Mouse (Mus musculus) liver, embryonic 13.5 days (tissue): ENCODE results near the gene Ptk7. TPM values are rescaled to one million over a fixed set of nuclear protein-coding genes. Genes with fewer than 3 reads are reported as not detected.

Experiments
- ATAC-seq: fragments of 200-750 bp; cut with Nextera tagmentation; 2 replicates; pipeline ENCODE4 v1.8.0; 2017; ENCODE audit warnings: low read depth, mild to moderate bottlenecking, moderate number of reproducible peaks, moderate library complexity
- DNase-seq: peaks from one replicate; pipeline ENCODE4 v3.0.0; 2022
- H3K27ac ChIP-seq: fragments of 300-500 bp; sonication (generic); 2 replicates; pipeline ENCODE4 v1.5.1; 2015; ENCODE audit warnings: moderate library complexity, mild to moderate bottlenecking, inconsistent platforms
- H3K27me3 ChIP-seq: fragments of 300-500 bp; sonication (generic); 2 replicates; pipeline ENCODE4 v1.6.1; 2015; ENCODE audit warnings: mild to moderate bottlenecking, inconsistent platforms
- H3K36me3 ChIP-seq: fragments of 300-500 bp; sonication (generic); 2 replicates; pipeline ENCODE4 v1.6.1; 2015; ENCODE audit warnings: mild to moderate bottlenecking, inconsistent platforms
- H3K4me1 ChIP-seq: fragments of 300-500 bp; sonication (generic); replicated peaks from 2 replicates; pipeline ENCODE4 v1.6.1; 2015; ENCODE audit warnings: inconsistent platforms
- H3K4me2 ChIP-seq: fragments of 300-500 bp; sonication (generic); 2 replicates; pipeline ENCODE4 v1.6.1; 2015; ENCODE audit warnings: inconsistent platforms, mild to moderate bottlenecking, moderate library complexity
- H3K4me3 ChIP-seq: fragments of 300-500 bp; sonication (generic); replicated peaks from 2 replicates; pipeline ENCODE4 v1.5.1; 2015; ENCODE audit warnings: mild to moderate bottlenecking, inconsistent platforms
- H3K9ac ChIP-seq: fragments of 300-500 bp; sonication (generic); 2 replicates; pipeline ENCODE4 v1.6.1; 2015; ENCODE audit warnings: mild to moderate bottlenecking, inconsistent platforms
- H3K9me3 ChIP-seq: fragments of 300-500 bp; sonication (generic); replicated peaks from 2 replicates; pipeline ENCODE4 v1.6.1; 2016; ENCODE audit warnings: inconsistent platforms
- WGBS: fragments of 180-500 bp; shearing (Covaris S2); methylation state at CpG from one replicate; pipeline ENCODE4 v1.1.7; 2015; ENCODE audit not compliant: insufficient replicate concordance; 5-methylcytosine and 5-hydroxymethylcytosine counted together
- polyA plus RNA-seq: library from polyadenylated mRNA; unstranded; fragments of >200 nt; fragmentation: Nextera tagmentation; extraction: Ambion mirVana; gene quantifications from 2 replicates; pipeline ENCODE4 v1.2.1, GENCODE M21; 2015

The Ptk7 gene
- 8.0 and 9.1 TPM in 2 replicates for polyA plus RNA-seq

DNA sequence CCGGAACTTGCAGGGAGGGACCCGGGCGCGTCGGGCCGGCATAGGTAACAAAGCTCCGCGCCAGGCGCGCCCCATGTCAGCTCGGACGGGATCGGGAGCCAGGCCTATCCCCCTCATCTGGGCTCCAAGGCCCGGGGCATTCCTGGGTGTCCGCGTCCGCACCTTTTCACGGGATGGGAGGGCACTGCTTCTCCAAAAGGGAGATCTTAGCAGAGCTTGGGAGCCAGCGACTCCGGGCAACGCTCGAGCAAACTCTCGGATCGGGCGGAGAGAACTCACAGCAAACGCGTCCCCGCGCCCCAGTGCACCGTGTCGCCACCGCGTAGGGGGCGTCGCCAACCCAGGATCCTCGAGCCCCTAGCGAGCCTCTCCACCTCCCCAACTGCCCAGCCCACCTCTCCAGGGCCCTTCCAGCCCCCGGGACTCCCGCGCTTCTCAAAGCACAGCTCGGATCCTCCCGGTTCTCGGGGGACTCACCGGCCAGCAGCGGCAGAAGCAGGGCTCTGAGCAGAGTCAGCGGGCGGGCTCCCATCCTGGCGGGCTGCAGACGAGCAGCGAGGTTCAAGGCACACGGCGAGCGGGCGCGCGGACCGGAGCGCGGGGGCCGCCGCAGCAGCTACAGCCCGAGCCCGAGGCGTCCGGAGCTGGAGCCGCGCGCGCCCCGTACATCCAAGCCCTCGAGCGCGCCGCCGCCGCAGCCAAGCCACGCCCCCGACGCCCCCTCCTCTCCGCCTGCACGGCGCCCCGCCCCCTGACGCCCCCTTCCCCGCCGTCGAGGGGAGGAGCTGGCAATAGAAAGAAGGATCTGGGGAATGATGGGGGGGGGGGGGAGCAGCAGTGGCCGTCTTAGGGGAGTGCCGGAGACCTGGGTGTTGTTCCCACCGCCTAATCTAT, at the start of gene Ptk7:
Gene Ptk7 (minus strand): TSS at position 714 of the 894 bp plus-strand sequence.
- H3K4me2 ChIP-seq = peak within 1 kb of the TSS; percentile 70
- H3K27me3 ChIP-seq = peaks cover 58% of the 10 kb centered on the region
- ATAC-seq = peak; percentile 34; the same call in 1 of the 2 replicates
- under 1% methylated on average over 63 of the region's 90 CpGs for WGBS
- peaks cover 32% of the 10 kb centered on the region for H3K4me1 ChIP-seq
- H3K9me3 ChIP-seq = no peaks in the 10 kb centered on the region
- peak within 1 kb of the TSS; percentile 50; the same call in 1 of the 2 replicates for H3K27ac ChIP-seq
- no peak for DNase-seq
- peak within 1 kb of the TSS; percentile 64 for H3K4me3 ChIP-seq
- H3K36me3 ChIP-seq = no peaks in the 10 kb centered on the region
- peak within 1 kb of the TSS; percentile 70 for H3K9ac ChIP-seq

DNA sequence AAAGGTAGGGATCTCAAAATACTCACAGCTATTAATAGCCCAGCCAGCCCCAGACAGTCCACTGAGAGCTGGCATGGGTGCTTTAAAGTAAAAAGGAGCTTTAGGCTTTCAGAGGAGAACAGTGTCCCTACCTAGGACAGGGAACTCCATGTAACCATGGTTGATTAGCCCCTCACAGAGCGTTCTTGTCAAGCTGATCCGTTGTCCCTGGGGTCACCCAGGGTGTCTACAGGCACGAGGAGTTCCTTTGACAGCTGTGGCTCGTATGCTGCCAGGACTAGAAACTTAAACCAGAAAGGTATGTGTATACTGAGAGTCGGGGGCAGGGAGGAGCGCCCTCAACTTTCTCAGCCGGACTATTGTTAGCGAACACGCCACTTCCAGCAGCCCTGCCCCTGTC, 49.6 kb upstream of the Ptk7 start:
- H3K4me2 ChIP-seq = peak overlapping the region; percentile 98
- peak overlapping the region; percentile 92 for H3K4me3 ChIP-seq
- peaks cover 55% of the 10 kb centered on the region for H3K36me3 ChIP-seq
- H3K4me1 ChIP-seq = peaks cover 48% of the 10 kb centered on the region
- no peaks in the 10 kb centered on the region for H3K9me3 ChIP-seq
- H3K9ac ChIP-seq = peak overlapping the region; percentile 90
- WGBS = 66% methylated on average over 9 of the region's 9 CpGs
- no peaks in the 10 kb centered on the region for H3K27me3 ChIP-seq
- no peak for DNase-seq
- H3K27ac ChIP-seq = peak overlapping the region; percentile 90
- ATAC-seq = no peak

GRCm38 (mm10) chr17:46678416-46678815, 49.1 kb upstream of the Ptk7 start, which contains the start of gene Mea1:
Gene Mea1, plus strand, starts transcription at chr17:46678793.
- H3K9me3 ChIP-seq = no peaks in the 10 kb centered on the region
- no peaks in the 10 kb centered on the region for H3K27me3 ChIP-seq
- WGBS = 82% methylated on average over 8 of the region's 9 CpGs
- peak within 1 kb of the TSS; percentile 90 for H3K9ac ChIP-seq
- H3K4me1 ChIP-seq = peaks cover 52% of the 10 kb centered on the region
- peak within 1 kb of the TSS; percentile 98 for H3K4me2 ChIP-seq
- ATAC-seq = no peak
- H3K27ac ChIP-seq = peak within 1 kb of the TSS; percentile 90
- H3K36me3 ChIP-seq = peaks cover 50% of the 10 kb centered on the region
- DNase-seq = no peak
- H3K4me3 ChIP-seq = peak within 1 kb of the TSS; percentile 92

GRCm38 (mm10) chr17:46674530-46675283, 45.4 kb upstream of the Ptk7 start:
- DNase-seq = no peak
- peaks cover 56% of the 10 kb centered on the region for H3K36me3 ChIP-seq
- 32% methylated on average over 15 of the region's 15 CpGs for WGBS

DNA sequence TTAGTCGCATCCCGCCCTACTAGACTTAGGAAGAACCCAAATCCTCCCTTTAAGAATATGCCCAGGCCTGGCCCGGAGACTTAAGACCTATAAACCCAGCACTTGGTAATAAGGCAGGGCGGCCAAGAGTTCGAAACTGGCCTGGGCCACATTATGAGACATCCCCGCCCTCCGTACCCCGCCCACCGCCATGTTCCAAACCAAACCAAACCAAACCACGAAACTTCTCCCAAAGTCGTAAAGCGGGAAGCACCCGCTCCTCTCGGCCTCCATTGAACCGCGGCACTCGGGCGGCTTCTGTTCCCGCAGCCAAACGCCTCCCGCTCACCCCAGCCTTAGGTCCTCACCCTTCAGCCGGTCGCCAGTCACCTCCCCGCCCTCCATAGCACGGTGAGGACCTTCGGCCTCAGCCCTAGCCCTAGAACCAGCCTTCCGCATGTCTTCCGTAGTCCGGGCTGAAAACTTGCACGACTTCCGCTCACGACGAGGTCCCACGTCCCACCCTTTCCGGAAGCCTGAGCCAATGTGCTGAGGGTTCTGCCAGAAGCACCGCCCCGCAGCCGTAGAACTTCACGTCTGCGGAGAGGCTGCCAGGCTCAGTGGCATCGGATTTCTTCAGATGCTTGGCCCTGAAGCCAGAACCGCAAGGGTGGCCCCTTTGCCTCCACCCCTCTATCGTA, 44.7 kb upstream of the Ptk7 start, which contains the start of gene Rrp36:
Gene Rrp36 (minus strand): TSS at position 503 of the 680 bp plus-strand sequence.
- ATAC-seq (peak; percentile 94), DNase-seq (peak; percentile 85)
- H3K27me3 ChIP-seq = no peaks in the 10 kb centered on the region
- H3K36me3 ChIP-seq = peaks cover 63% of the 10 kb centered on the region
- peak within 1 kb of the TSS; percentile 83 for H3K9ac ChIP-seq
- under 1% methylated on average over 43 of the region's 43 CpGs for WGBS
- H3K4me3 ChIP-seq = peak within 1 kb of the TSS; percentile 85
- H3K4me2 ChIP-seq = peak within 1 kb of the TSS; percentile 86
- H3K9me3 ChIP-seq = no peaks in the 10 kb centered on the region
- peaks cover 43% of the 10 kb centered on the region for H3K4me1 ChIP-seq
- H3K27ac ChIP-seq = peak within 1 kb of the TSS; percentile 87

More at GRCm38 (mm10) chr17:46674530-46675283, 45.4 kb upstream of the Ptk7 start:
- Histone ChIP-seq H3K4me3 (peak overlapping the region; percentile 85), H3K9ac (peak overlapping the region; percentile 83), H3K27ac (peak overlapping the region; percentile 87), H3K4me1 (peaks cover 50% of the 10 kb centered on the region), H3K4me2 (peak overlapping the region; percentile 86), H3K9me3 (no peaks in the 10 kb centered on the region), H3K27me3 (no peaks in the 10 kb centered on the region)
- peak; percentile 7; the same call in 1 of the 2 replicates for ATAC-seq

DNA sequence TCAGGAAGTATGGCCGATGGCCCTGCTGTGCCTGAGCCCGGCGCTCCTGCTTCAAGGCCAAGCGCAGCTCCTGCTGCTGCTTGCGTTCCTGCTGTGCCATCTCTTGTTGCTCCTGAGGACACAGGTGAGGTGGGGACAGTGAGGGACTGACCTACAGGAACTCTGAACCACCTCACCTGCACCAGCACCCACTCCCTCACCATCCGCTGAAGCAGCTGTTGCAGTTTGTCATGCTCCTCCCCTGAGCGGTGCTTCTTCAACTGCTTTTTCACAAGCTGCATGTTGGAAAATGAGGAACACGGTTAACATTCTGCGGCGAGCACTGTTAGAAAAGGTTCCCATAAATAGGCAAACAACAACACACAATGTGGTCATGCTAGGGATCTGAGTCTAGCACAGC, 40.6 kb upstream of the Ptk7 start:
- H3K4me1 ChIP-seq = peaks cover 25% of the 10 kb centered on the region
- H3K36me3 ChIP-seq = peaks cover 55% of the 10 kb centered on the region
- 93% methylated on average over 10 of the region's 10 CpGs for WGBS
- H3K4me3 ChIP-seq = no peak overlapping the region
- H3K9me3 ChIP-seq = no peaks in the 10 kb centered on the region
- ATAC-seq (no peak), DNase-seq (no peak)
- no peak overlapping the region; the same call in 1 of the 2 replicates for H3K27ac ChIP-seq
- no peak overlapping the region for H3K4me2 ChIP-seq
- no peaks in the 10 kb centered on the region for H3K27me3 ChIP-seq
- H3K9ac ChIP-seq = no peak overlapping the region

DNA sequence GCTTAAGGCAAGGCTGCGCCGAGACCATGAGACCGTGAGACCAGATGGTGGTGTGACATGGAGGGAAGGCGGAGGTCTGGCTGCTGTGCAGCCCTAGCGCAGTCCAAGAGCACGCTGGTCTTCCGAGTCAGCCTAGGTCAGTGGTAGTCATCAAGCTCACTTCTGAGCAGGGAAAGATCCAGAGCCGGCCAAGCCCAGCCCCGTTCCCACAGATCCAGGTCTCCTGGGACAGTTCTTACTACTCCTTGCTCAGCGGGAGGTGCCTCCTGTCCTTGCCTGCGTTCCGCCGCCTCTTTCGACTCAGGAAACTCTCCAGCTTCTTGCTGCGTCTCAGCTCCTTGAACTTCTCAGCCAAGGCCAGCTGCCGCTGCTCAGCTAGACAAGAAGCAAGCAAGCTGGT, 38.4 kb upstream of the Ptk7 start:
- Histone ChIP-seq H3K4me2 (no peak overlapping the region), H3K4me1 (peaks cover 7% of the 10 kb centered on the region), H3K4me3 (no peak overlapping the region), H3K9ac (no peak overlapping the region), H3K9me3 (no peaks in the 10 kb centered on the region), H3K27ac (no peak overlapping the region), H3K36me3 (peaks cover 71% of the 10 kb centered on the region), H3K27me3 (no peaks in the 10 kb centered on the region)
- 87% methylated on average over 16 of the region's 16 CpGs for WGBS
- ATAC-seq = no peak
- no peak for DNase-seq

GRCm38 (mm10) chr17:46662730-46663129, 33.4 kb upstream of the Ptk7 start:
- ATAC-seq (no peak), DNase-seq (no peak)
- Histone ChIP-seq H3K36me3 (peaks cover 91% of the 10 kb centered on the region), H3K4me1 (no peaks in the 10 kb centered on the region), H3K4me2 (no peak overlapping the region), H3K9ac (no peak overlapping the region), H3K27ac (no peak overlapping the region), H3K4me3 (no peak overlapping the region), H3K27me3 (no peaks in the 10 kb centered on the region), H3K9me3 (no peaks in the 10 kb centered on the region)
- 76% methylated on average over 5 of the region's 5 CpGs for WGBS

- 91% methylated on average over 12 of the region's 12 CpGs for WGBS
- no peak for DNase-seq
- H3K36me3 ChIP-seq = peaks cover 93% of the 10 kb centered on the region
- no peak overlapping the region for H3K4me3 ChIP-seq
- H3K9me3 ChIP-seq = no peaks in the 10 kb centered on the region
- ATAC-seq = no peak
- peaks cover 2% of the 10 kb centered on the region; the same call in 1 of the 2 replicates for H3K4me1 ChIP-seq
- no peak overlapping the region for H3K9ac ChIP-seq
- no peaks in the 10 kb centered on the region for H3K27me3 ChIP-seq
- H3K4me2 ChIP-seq = no peak overlapping the region
- no peak overlapping the region for H3K27ac ChIP-seq
These were observed 32.7 kb upstream of the Ptk7 start for GRCm38 (mm10) chr17:46661981-46662380.

DNA sequence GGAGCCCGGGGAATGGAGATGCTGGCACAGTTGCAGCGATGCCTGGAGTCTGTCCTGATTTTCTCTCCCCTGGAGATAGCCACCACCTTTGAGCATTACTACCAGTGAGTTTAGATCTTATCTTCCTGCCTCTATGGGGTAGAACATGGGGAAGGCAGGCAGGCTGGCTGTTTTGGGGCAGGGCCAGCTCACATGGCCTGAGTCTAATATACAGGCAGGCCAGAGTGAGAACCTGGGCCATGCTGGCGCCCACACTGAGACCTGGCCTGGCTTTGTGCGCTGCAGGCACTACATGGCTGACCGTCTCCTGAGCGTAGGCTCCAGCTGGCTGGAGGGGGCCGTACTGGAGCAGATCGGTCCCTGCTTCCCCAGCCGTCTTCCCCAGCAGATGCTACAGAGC, 32.0 kb upstream of the Ptk7 start:
- no peak for DNase-seq
- Histone ChIP-seq H3K9ac (no peak overlapping the region), H3K27ac (no peak overlapping the region), H3K36me3 (peaks cover 91% of the 10 kb centered on the region), H3K4me1 (peaks cover 7% of the 10 kb centered on the region; the same call in 1 of the 2 replicates), H3K4me2 (no peak overlapping the region), H3K4me3 (no peak overlapping the region), H3K27me3 (no peaks in the 10 kb centered on the region), H3K9me3 (no peaks in the 10 kb centered on the region)
- ATAC-seq = no peak
- 86% methylated on average over 9 of the region's 9 CpGs for WGBS
